Mouse (Mus musculus) liver, adult 2 months (tissue): ENCODE measurements around the gene Tspan11.

Source experiments
- CTCF ChIP-seq: fragments of 200-500 bp; IDR thresholded peaks from 2 replicates; pipeline ENCODE4 v1.5.1; 2011; ENCODE audit warnings: low read depth, low read length, control low read depth
- POLR2A ChIP-seq: fragments of 200-500 bp; IDR thresholded peaks from 2 replicates; pipeline ENCODE4 v1.6.1; 2011; ENCODE audit warnings: low read length, control low read depth; ENCODE audit not compliant: insufficient read depth; ENCODE audit errors: extremely low read depth

GRCm38 (mm10) chr6:128001587-128001986, 114.2 kb downstream of the Tspan11 start:
- TF ChIP-seq POLR2A (no peak), CTCF (no peak)
